Comparison of ENCODE assay signal across 27 mouse cellular contexts in genomic region chr15:100710838-100711237, GRCm38 (mm10). TPM values are rescaled to one million over a fixed set of nuclear protein-coding genes. Genes with fewer than 3 reads are reported as not detected.
DNase-seq lines count a peak whose midpoint lies in the region; ATAC-seq and TF ChIP-seq lines count a peak whose summit lies in the region.
"Had no signal": no experiment of that assay in that cellular context is flagged by ENCODE, and none has a peak within 500 bp of the region (broad histone marks: within the 10 kb centered on the region; RNA-seq: fewer than 3 reads in every experiment).

No protein-coding gene starts in this region.

- H3K4me3 ChIP-seq in C2C12 (ENCODE audit: insufficient read depth, poor library complexity, severe bottlenecking), result no peak overlapping the region
- no peak overlapping the region for H3K4me3 ChIP-seq in kidney, adult 2 months (ENCODE audit: insufficient read depth, low read depth, low read length)
- H3K4me3 ChIP-seq in kidney, embryonic 16.5 days (ENCODE audit: low read length), result no peak overlapping the region
- no peak overlapping the region for H3K4me3 ChIP-seq in midbrain, embryonic 13.5 days (replicated peaks)
- H3K4me3 ChIP-seq: embryonic facial prominence, embryonic 13.5 days; heart, embryonic 10.5 days; heart, embryonic 15.5 days; hindbrain, embryonic 13.5 days; liver, embryonic 13.5 days; midbrain, embryonic 10.5 days; neural tube, embryonic 13.5 days had no signal

- ATAC-seq in kidney, embryonic 16.5 days (ENCODE audit: low FRiP score, low TSS enrichment), result peak; percentile 82; the same call in 1 of the 2 replicates
- no peak for ATAC-seq in midbrain, embryonic 13.5 days
- no peak for ATAC-seq in erythroid progenitor cell, adult 5-6 weeks (replicated peaks; ENCODE audit: low FRiP score, poor library complexity, severe bottlenecking)
- ATAC-seq: forebrain, embryonic 16.5 days; intestine, embryonic 16.5 days; lung, postnatal 0 days; midbrain, embryonic 16.5 days had no signal

- H3K79me2 ChIP-seq in C2C12 (ENCODE audit: control insufficient read depth, insufficient read depth), result no peaks in the 10 kb centered on the region

- no peak for TF ChIP-seq POLR2A in kidney, adult 2 months (IDR thresholded peaks at IDR 0.05; ENCODE audit: low read depth, low read length)

- H3K4me2 ChIP-seq in kidney, embryonic 16.5 days (replicated peaks; ENCODE audit: low read depth, low read length), result no peak overlapping the region
- H3K4me2 ChIP-seq in midbrain, embryonic 13.5 days (replicated peaks), result no peak overlapping the region
- H3K4me2 ChIP-seq: embryonic facial prominence, embryonic 13.5 days; heart, embryonic 15.5 days; hindbrain, embryonic 13.5 days; liver, embryonic 13.5 days; neural tube, embryonic 13.5 days had no signal

- peaks cover 12% of the 10 kb centered on the region for H3K4me1 ChIP-seq in kidney, adult 2 months (ENCODE audit: control insufficient read depth, insufficient read depth, low read length)
- H3K4me1 ChIP-seq in kidney, embryonic 16.5 days (ENCODE audit: insufficient read depth, low read length), result peaks cover 26% of the 10 kb centered on the region
- 0 out of 2 replicates have a peak, but pooled peaks cover 2% of the 10 kb centered on the region for H3K4me1 ChIP-seq in midbrain, embryonic 13.5 days (replicated peaks)
- H3K4me1 ChIP-seq: embryonic facial prominence, embryonic 13.5 days; heart, embryonic 15.5 days; neural tube, embryonic 13.5 days had no signal

- TF ChIP-seq CTCF in C2C12 (IDR thresholded peaks at IDR 0.05; ENCODE audit: control insufficient read depth, insufficient read depth, insufficient read length), result peak; percentile 49
- TF ChIP-seq CTCF in kidney, adult 2 months (conservative IDR thresholded peaks at IDR 0.05; ENCODE audit: insufficient read depth, insufficient read length, low read depth, low read length), result no peak

- no peaks in the 10 kb centered on the region for H3K27me3 ChIP-seq in C2C12 (ENCODE audit: control insufficient read depth, insufficient read depth, insufficient read length)
- no peaks in the 10 kb centered on the region for H3K27me3 ChIP-seq in kidney, adult 2 months (replicated peaks; ENCODE audit: control insufficient read depth, insufficient read depth, low read length)
- no peaks in the 10 kb centered on the region for H3K27me3 ChIP-seq in kidney, embryonic 16.5 days (ENCODE audit: insufficient read depth, low read length)
- no peaks in the 10 kb centered on the region for H3K27me3 ChIP-seq in midbrain, embryonic 13.5 days
- H3K27me3 ChIP-seq: embryonic facial prominence, embryonic 13.5 days; heart, embryonic 15.5 days; hindbrain, embryonic 13.5 days; liver, embryonic 13.5 days; neural tube, embryonic 13.5 days had no signal

- H3ac ChIP-seq in C2C12 (ENCODE audit: control insufficient read depth, insufficient read length, low read depth), result no peak overlapping the region

- peak; percentile 86 for DNase-seq in kidney, adult 2 months
- peak; percentile 63 to 75 for DNase-seq in kidney, postnatal 36 days
- DNase-seq in left cerebral cortex, postnatal 25 days (ENCODE audit: low spot score in 2 of 2), result no peak
- DNase-seq: adrenal gland, postnatal 36 days; cerebellum, adult 18-20 months; cerebellum, postnatal 10 days; heart, postnatal 36 days; left cerebral cortex, postnatal 4 days; liver, embryonic 13.5 days; lung, adult 18-20 months; right cerebral cortex, postnatal 4 days; thymus, adult 2 months; thymus, postnatal 4 days had no signal

- no peak overlapping the region for H3K27ac ChIP-seq in kidney, adult 2 months (ENCODE audit: insufficient read depth, low read depth, low read length)
- H3K27ac ChIP-seq in kidney, embryonic 16.5 days (ENCODE audit: low read length), result peak overlapping the region; percentile 51
- H3K27ac ChIP-seq in midbrain, embryonic 13.5 days, result no peak overlapping the region
- H3K27ac ChIP-seq: embryonic facial prominence, embryonic 13.5 days; heart, embryonic 10.5 days; heart, embryonic 15.5 days; hindbrain, embryonic 13.5 days; liver, embryonic 13.5 days; midbrain, embryonic 10.5 days; neural tube, embryonic 13.5 days had no signal

- H3K9ac ChIP-seq in kidney, embryonic 16.5 days (replicated peaks; ENCODE audit: low read length), result no peak overlapping the region
- no peak overlapping the region for H3K9ac ChIP-seq in midbrain, embryonic 13.5 days (replicated peaks)
- H3K9ac ChIP-seq: embryonic facial prominence, embryonic 13.5 days; heart, embryonic 15.5 days; hindbrain, embryonic 13.5 days; liver, embryonic 13.5 days; neural tube, embryonic 13.5 days had no signal

- intact Hi-C loops in left cerebral cortex, postnatal 25 days (cut with DNase I), result no loop called here

- no peaks in the 10 kb centered on the region for H3K36me3 ChIP-seq in C2C12 (ENCODE audit: control insufficient read depth, insufficient read depth)
- no peaks in the 10 kb centered on the region for H3K36me3 ChIP-seq in kidney, adult 2 months (ENCODE audit: control insufficient read depth, insufficient read depth, low read length)
- no peaks in the 10 kb centered on the region for H3K36me3 ChIP-seq in kidney, embryonic 16.5 days (ENCODE audit: insufficient read depth, low read length)
- no peaks in the 10 kb centered on the region for H3K36me3 ChIP-seq in midbrain, embryonic 13.5 days
- H3K36me3 ChIP-seq: embryonic facial prominence, embryonic 13.5 days; heart, embryonic 10.5 days; heart, embryonic 15.5 days; hindbrain, embryonic 13.5 days; liver, embryonic 13.5 days; midbrain, embryonic 10.5 days; neural tube, embryonic 13.5 days had no signal

- no peaks in the 10 kb centered on the region for H3K9me3 ChIP-seq in kidney, embryonic 16.5 days (ENCODE audit: low read length)
- no peaks in the 10 kb centered on the region for H3K9me3 ChIP-seq in midbrain, embryonic 13.5 days
- H3K9me3 ChIP-seq: embryonic facial prominence, embryonic 13.5 days; heart, embryonic 10.5 days; heart, embryonic 15.5 days; hindbrain, embryonic 13.5 days; liver, embryonic 13.5 days; midbrain, embryonic 10.5 days; neural tube, embryonic 13.5 days had no signal

- H3K79me3 ChIP-seq in C2C12 (ENCODE audit: low read depth), result no peaks in the 10 kb centered on the region

- 32% methylated on average over 6 of the region's 6 CpGs for WGBS in kidney, adult 2 months
- 25% methylated on average over 6 of the region's 6 CpGs for WGBS in kidney, embryonic 16.5 days
- 70% methylated on average over 6 of the region's 6 CpGs for WGBS in midbrain, embryonic 13.5 days

TF ChIP-seq in C2C12, 6 proteins besides CTCF, POLR2A, EP300 and RAD21:
- TF ChIP-seq FOSL1 (IDR thresholded peaks at IDR 0.05; ENCODE audit: insufficient read depth, low read length, poor library complexity, severe bottlenecking) (no peak), MAX (IDR thresholded peaks at IDR 0.05) (no peak), USF1 (IDR thresholded peaks at IDR 0.05; ENCODE audit: low read depth) (no peak), MYOD1 (IDR thresholded peaks at IDR 0.05; ENCODE audit: control insufficient read depth, insufficient read length, low read depth) (no peak), CEBPB (IDR thresholded peaks at IDR 0.05; ENCODE audit: low read depth) (no peak), MYOG (IDR thresholded peaks at IDR 0.05; ENCODE audit: control insufficient read depth, extremely low read depth, insufficient read length) (no peak)

RNA-seq across cellular contexts. Expression of gene Galnt6, which starts 18.3 kb away (rescaled TPM):
- polyA plus RNA-seq in C2C12 (2012; fragmentation: generic; extraction: Trizol), result 0.29 TPM
- 0.24 and 1.2 TPM in 2 replicates for polyA plus RNA-seq in kidney, adult 2 months (2012; rRNA removed)
- 0.87 and 1.1 TPM in 2 replicates for polyA plus RNA-seq in kidney, embryonic 16.5 days (2015; fragmentation: Nextera tagmentation; extraction: Ambion mirVana)
- 1 to 10 TPM; 2.9 to 4.0 TPM for total RNA-seq in left cerebral cortex, postnatal 25 days (2021)
- not detected in 2 replicates for polyA plus RNA-seq in midbrain, embryonic 13.5 days (2015; fragmentation: Nextera tagmentation; extraction: Ambion mirVana)
- total RNA-seq in erythroid progenitor cell, adult 5-6 weeks (2015; ENCODE audit: low replicate concordance), result 1.3 and 3.6 TPM in 2 replicates
- 4.4 and 5.4 TPM in 2 replicates for total RNA-seq in erythroid progenitor cell, adult 5-6 weeks (2017; ENCODE audit: low replicate concordance)

RNA-seq across cellular contexts. Expression of gene Cela1, which starts 23.1 kb away (rescaled TPM):
- 32.1 TPM for polyA plus RNA-seq in C2C12 (2012; fragmentation: generic; extraction: Trizol)
- polyA plus RNA-seq in kidney, adult 2 months (2012; rRNA removed), result 418 and 456 TPM in 2 replicates
- polyA plus RNA-seq in kidney, embryonic 16.5 days (2015; fragmentation: Nextera tagmentation; extraction: Ambion mirVana), result 27.1 and 41.9 TPM in 2 replicates
- total RNA-seq in left cerebral cortex, postnatal 25 days (2021), result 1 to 10 TPM; 1.7 to 5.0 TPM
- 0.34 and 1.1 TPM in 2 replicates for polyA plus RNA-seq in midbrain, embryonic 13.5 days (2015; fragmentation: Nextera tagmentation; extraction: Ambion mirVana)
- 56.2 and 77.8 TPM in 2 replicates for total RNA-seq in erythroid progenitor cell, adult 5-6 weeks (2015; ENCODE audit: low replicate concordance)
- 26.6 and 30.5 TPM in 2 replicates for total RNA-seq in erythroid progenitor cell, adult 5-6 weeks (2017; ENCODE audit: low replicate concordance)

RNA-seq across cellular contexts. Expression of gene Bin2, which starts 41.5 kb away (rescaled TPM):
- not detected for polyA plus RNA-seq in C2C12 (2012; fragmentation: generic; extraction: Trizol)
- 1.7 and 4.7 TPM in 2 replicates for polyA plus RNA-seq in kidney, adult 2 months (2012; rRNA removed)
- 2.1 and 3.0 TPM in 2 replicates for polyA plus RNA-seq in kidney, embryonic 16.5 days (2015; fragmentation: Nextera tagmentation; extraction: Ambion mirVana)
- total RNA-seq in left cerebral cortex, postnatal 25 days (2021), result 1 to 10 TPM; 5.5 to 6.7 TPM
- 1.2 and 1.3 TPM in 2 replicates for polyA plus RNA-seq in midbrain, embryonic 13.5 days (2015; fragmentation: Nextera tagmentation; extraction: Ambion mirVana)
- total RNA-seq in erythroid progenitor cell, adult 5-6 weeks (2015; ENCODE audit: low replicate concordance), result 29.8 and 50.5 TPM in 2 replicates
- 18.3 and 37.0 TPM in 2 replicates for total RNA-seq in erythroid progenitor cell, adult 5-6 weeks (2017; ENCODE audit: low replicate concordance)

RNA-seq across cellular contexts. Expression of gene Slc4a8, which starts 50.7 kb away (rescaled TPM):
- 11.9 TPM for polyA plus RNA-seq in C2C12 (2012; fragmentation: generic; extraction: Trizol)
- 5.9 TPM in 2 replicates for polyA plus RNA-seq in kidney, adult 2 months (2012; rRNA removed)
- polyA plus RNA-seq in kidney, embryonic 16.5 days (2015; fragmentation: Nextera tagmentation; extraction: Ambion mirVana), result 8.4 and 8.7 TPM in 2 replicates
- total RNA-seq in left cerebral cortex, postnatal 25 days (2021), result 10 to 100 TPM; 66.5 to 79.7 TPM
- 23.3 and 23.4 TPM in 2 replicates for polyA plus RNA-seq in midbrain, embryonic 13.5 days (2015; fragmentation: Nextera tagmentation; extraction: Ambion mirVana)
- total RNA-seq in erythroid progenitor cell, adult 5-6 weeks (2015; ENCODE audit: low replicate concordance), result 2.1 TPM in 1 of 2 replicates, not detected in the other
- total RNA-seq in erythroid progenitor cell, adult 5-6 weeks (2017; ENCODE audit: low replicate concordance), result 0.13 and 0.83 TPM in 2 replicates

Comparison
In these comparisons a context has a peak if more than half of its experiments do, and no peak if none do; other contexts are left out.
1. DNase-seq: peak in kidney, adult 2 months (single experiment) and kidney, postnatal 36 days (2 of 2); none in left cerebral cortex, postnatal 25 days (0 of 2).
2. RNA of gene Cela1, which starts 23.1 kb away (polyA plus RNA-seq): 418 to 456 TPM in kidney, adult 2 months, 27.1 to 41.9 TPM in kidney, embryonic 16.5 days and 32.1 TPM in C2C12 (single experiment); 0.34 to 1.1 TPM in midbrain, embryonic 13.5 days; every median in the first group is over 10 times any median in the second.